Mouse (Mus musculus) erythroblast, embryonic 14.5 days (primary cell): ENCODE data around the gene Pan3. TPM values are rescaled to one million over a fixed set of nuclear protein-coding genes. Genes with fewer than 3 reads are reported as not detected.
A peak's percentile ranks its signal among the peaks of the same experiment; 100 is the strongest.

ENCODE experiments used
- H3K27me3 ChIP-seq: 2 replicates; pipeline ENCODE4 v1.6.1; 2012; ENCODE audit warnings: inconsistent platforms; ENCODE audit not compliant: control insufficient read depth
- H3K36me3 ChIP-seq: 2 replicates; pipeline ENCODE4 v1.6.1; 2012; ENCODE audit warnings: mild to moderate bottlenecking, inconsistent platforms; ENCODE audit not compliant: control insufficient read depth
- H3K4me1 ChIP-seq: 2 replicates; pipeline ENCODE4 v1.6.1; 2012; ENCODE audit warnings: inconsistent platforms; ENCODE audit not compliant: control insufficient read depth
- H3K4me3 ChIP-seq: replicated peaks from 2 replicates; pipeline ENCODE3; 2012; ENCODE audit warnings: moderate library complexity, mild to moderate bottlenecking, inconsistent platforms
- H3K9me3 ChIP-seq: 2 replicates; pipeline ENCODE4 v1.6.1; 2012; ENCODE audit warnings: low read length, inconsistent platforms, mixed read lengths; ENCODE audit not compliant: control insufficient read depth
- GATA1 ChIP-seq: IDR thresholded peaks from 2 replicates; pipeline ENCODE4 v1.6.1; 2012; ENCODE audit warnings: low read length, inconsistent platforms, mixed read lengths
- TAL1 ChIP-seq: IDR thresholded peaks from 3 replicates; pipeline ENCODE4 v1.6.1; 2012; ENCODE audit warnings: low read length, inconsistent platforms, mixed read lengths
- polyA plus RNA-seq: library from polyadenylated mRNA; stranded (reverse); fragments of >175 nt; gene quantifications from 2 replicates; pipeline ENCODE4 v1.2.3, GENCODE M21; 2012

The Pan3 gene
- polyA plus RNA-seq, result 0.34 and 1.3 TPM in 2 replicates

- no peak for TF ChIP-seq GATA1
- peak; percentile 9; the same call in 1 of the 3 replicates for TF ChIP-seq TAL1
- peaks cover 59% of the 10 kb centered on the region for H3K4me1 ChIP-seq
- no peaks in the 10 kb centered on the region for H3K9me3 ChIP-seq
- H3K36me3 ChIP-seq, result peaks cover 24% of the 10 kb centered on the region
- H3K4me3 ChIP-seq, result peak within 1 kb of the TSS; percentile 96
- no peaks in the 10 kb centered on the region for H3K27me3 ChIP-seq
Observed at GRCm38 (mm10) chr5:147429535-147430305, at the start of gene Pan3. Pan3 (plus strand) TSS chr5:147430161.

- Histone ChIP-seq H3K36me3 (no peaks in the 10 kb centered on the region), H3K27me3 (no peaks in the 10 kb centered on the region), H3K4me1 (peaks cover 2% of the 10 kb centered on the region), H3K4me3 (peak overlapping the region; percentile 28), H3K9me3 (no peaks in the 10 kb centered on the region)
- TF ChIP-seq GATA1 (no peak), TAL1 (no peak)
Observed at GRCm38 (mm10) chr5:147381396-147381795, 48.6 kb upstream of the Pan3 start.

GRCm38 (mm10) chr5:147386865-147387264 lies 43.1 kb upstream of the Pan3 start:
- TF ChIP-seq TAL1, result no peak
- no peak for TF ChIP-seq GATA1
- peaks cover 2% of the 10 kb centered on the region for H3K27me3 ChIP-seq
- H3K4me3 ChIP-seq, result no peak overlapping the region
- no peaks in the 10 kb centered on the region for H3K36me3 ChIP-seq
- no peaks in the 10 kb centered on the region for H3K9me3 ChIP-seq
- H3K4me1 ChIP-seq, result peaks cover 34% of the 10 kb centered on the region

- peaks cover 34% of the 10 kb centered on the region for H3K4me1 ChIP-seq
- no peak overlapping the region for H3K4me3 ChIP-seq
- TF ChIP-seq TAL1, result peak; percentile 71
- TF ChIP-seq GATA1, result peak; percentile 48; the same call in 1 of the 2 replicates
- H3K36me3 ChIP-seq, result no peaks in the 10 kb centered on the region
- no peaks in the 10 kb centered on the region for H3K9me3 ChIP-seq
- H3K27me3 ChIP-seq, result peaks cover 5% of the 10 kb centered on the region
Observed at GRCm38 (mm10) chr5:147388376-147389008, 41.5 kb upstream of the Pan3 start.

GRCm38 (mm10) chr5:147389052-147389451 lies 40.9 kb upstream of the Pan3 start:
- H3K36me3 ChIP-seq, result no peaks in the 10 kb centered on the region
- H3K27me3 ChIP-seq, result peaks cover 5% of the 10 kb centered on the region
- no peaks in the 10 kb centered on the region for H3K9me3 ChIP-seq
- H3K4me3 ChIP-seq, result no peak overlapping the region
- TF ChIP-seq TAL1 (no peak), GATA1 (no peak)
- H3K4me1 ChIP-seq, result peaks cover 34% of the 10 kb centered on the region

DNA sequence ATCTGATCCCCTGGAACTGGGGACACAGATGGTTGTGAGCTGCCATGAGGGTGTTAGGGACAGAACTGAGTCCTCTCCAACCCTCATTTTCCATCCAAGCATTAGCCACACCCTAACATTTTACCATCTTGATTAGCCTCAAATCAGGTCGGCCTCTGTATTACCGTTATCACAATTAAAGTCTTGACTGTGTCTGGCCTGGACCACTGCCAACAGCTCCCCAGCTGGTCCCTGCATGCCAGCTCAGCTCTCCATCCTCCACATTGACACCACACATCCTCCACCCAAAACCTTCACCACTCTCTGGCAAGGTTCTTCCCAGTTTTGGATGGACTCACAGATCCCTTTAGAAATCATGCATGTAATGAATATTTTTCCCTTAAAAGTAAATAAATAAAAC lies 39.2 kb upstream of the Pan3 start:
- peaks cover 5% of the 10 kb centered on the region for H3K27me3 ChIP-seq
- TF ChIP-seq GATA1, result no peak
- TF ChIP-seq TAL1, result no peak
- H3K36me3 ChIP-seq, result no peaks in the 10 kb centered on the region
- no peak overlapping the region for H3K4me3 ChIP-seq
- peaks cover 8% of the 10 kb centered on the region for H3K9me3 ChIP-seq
- H3K4me1 ChIP-seq, result peaks cover 34% of the 10 kb centered on the region

DNA sequence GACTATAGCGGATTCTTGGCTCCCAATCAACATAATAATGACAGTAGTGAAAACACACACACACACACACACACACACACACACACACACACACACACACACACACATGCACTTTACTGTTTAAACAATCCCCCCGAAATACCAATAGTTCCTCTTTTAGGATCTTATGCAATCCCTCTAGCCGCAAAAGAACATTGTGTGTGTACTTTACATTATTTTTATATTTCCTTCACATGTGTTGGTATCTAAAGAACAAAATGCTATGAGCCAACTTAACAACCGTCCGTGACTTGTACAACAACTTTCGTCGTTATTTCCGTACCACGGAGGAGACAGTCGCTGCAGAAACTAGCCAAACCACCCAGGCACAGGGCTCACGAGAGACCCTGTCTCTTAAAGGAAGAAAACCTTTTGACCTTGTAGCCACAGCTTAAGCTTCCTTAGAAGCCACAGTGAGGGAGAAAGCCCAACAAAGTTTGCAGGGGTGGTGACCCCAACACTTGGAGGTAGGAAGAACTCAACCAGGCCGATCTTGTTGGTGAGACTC lies 37.2 kb upstream of the Pan3 start:
- TF ChIP-seq TAL1 (no peak), GATA1 (no peak)
- Histone ChIP-seq H3K4me1 (peaks cover 24% of the 10 kb centered on the region), H3K9me3 (peaks cover 10% of the 10 kb centered on the region), H3K4me3 (no peak overlapping the region), H3K36me3 (no peaks in the 10 kb centered on the region), H3K27me3 (peaks cover 7% of the 10 kb centered on the region)

- Histone ChIP-seq H3K27me3 (peaks cover 28% of the 10 kb centered on the region), H3K36me3 (no peaks in the 10 kb centered on the region), H3K4me3 (no peak overlapping the region), H3K9me3 (peaks cover 10% of the 10 kb centered on the region), H3K4me1 (peaks cover 6% of the 10 kb centered on the region)
- no peak for TF ChIP-seq TAL1
- TF ChIP-seq GATA1, result no peak
Observed at GRCm38 (mm10) chr5:147395050-147395449, 34.9 kb upstream of the Pan3 start.

GRCm38 (mm10) chr5:147399843-147400504 lies 30.0 kb upstream of the Pan3 start, which contains the start of gene Flt3:
Flt3 (minus strand) TSS chr5:147400489.
- peaks cover 47% of the 10 kb centered on the region for H3K27me3 ChIP-seq
- H3K4me1 ChIP-seq, result no peaks in the 10 kb centered on the region; the same call in 1 of the 2 replicates
- no peaks in the 10 kb centered on the region for H3K36me3 ChIP-seq
- H3K4me3 ChIP-seq, result no peak within 1 kb of the TSS
- TF ChIP-seq GATA1 (no peak), TAL1 (no peak)
- peaks cover 7% of the 10 kb centered on the region for H3K9me3 ChIP-seq
